Mouse (Mus musculus): ENCODE measurements around the gene Slc22a6. TPM values are rescaled to one million over a fixed set of nuclear protein-coding genes. Genes with fewer than 3 reads are reported as not detected.
A peak's percentile ranks its signal among the peaks of the same experiment; 100 is the strongest.

The Slc22a6 gene
- polyA plus RNA-seq, 1 experiment from 2014 or later: 0.70 TPM

- Histone ChIP-seq H3K27ac (no peak overlapping the region), H3K9me3 (no peaks in the 10 kb centered on the region), H3K36me3 (replicated peaks) (no peaks in the 10 kb centered on the region), H3K4me1 (no peaks in the 10 kb centered on the region), H3K4me2 (no peak overlapping the region), H3K27me3 (no peaks in the 10 kb centered on the region), H3K4me3 (replicated peaks) (no peak overlapping the region), H3K9ac (no peak overlapping the region)
- no peak for ATAC-seq (ENCODE audit: low FRiP score)
- WGBS: 79% methylated on average over 2 of the region's 2 CpGs
Measured at GRCm38 (mm10) chr19:8613111-8613510, 4.7 kb upstream of the Slc22a6 start.

GRCm38 (mm10) chr19:8614343-8614742 is 3.5 kb upstream of the Slc22a6 start:
- no peaks in the 10 kb centered on the region for H3K27me3 ChIP-seq
- no peak overlapping the region for H3K4me2 ChIP-seq
- no peaks in the 10 kb centered on the region for H3K4me1 ChIP-seq
- H3K9ac ChIP-seq: no peak overlapping the region
- WGBS: 67% methylated on average over 2 of the region's 2 CpGs
- H3K27ac ChIP-seq: no peak overlapping the region
- no peaks in the 10 kb centered on the region for H3K36me3 ChIP-seq (replicated peaks)
- ATAC-seq (ENCODE audit: low FRiP score): no peak
- H3K4me3 ChIP-seq (replicated peaks): no peak overlapping the region
- no peaks in the 10 kb centered on the region for H3K9me3 ChIP-seq

DNA sequence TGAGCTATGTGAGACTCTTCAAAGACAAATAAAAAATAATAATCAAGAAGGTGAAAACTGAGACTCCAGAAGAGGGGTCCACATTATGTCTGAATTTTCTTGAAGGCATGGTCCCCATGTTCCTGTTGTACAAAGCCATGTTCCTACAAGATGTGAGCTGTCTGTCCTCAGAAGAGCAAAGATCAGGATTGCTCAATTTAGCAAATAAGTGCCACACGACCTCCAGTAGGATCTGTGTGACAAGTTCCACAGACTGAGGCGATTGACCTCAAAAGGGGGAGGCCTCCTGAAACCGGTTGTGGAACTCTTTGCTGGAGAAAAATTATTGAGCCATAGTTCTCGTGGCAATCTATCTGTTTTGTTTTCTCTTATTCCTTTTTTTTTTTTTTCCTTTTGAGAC is 1.5 kb upstream of the Slc22a6 start:
- no peaks in the 10 kb centered on the region for H3K4me1 ChIP-seq
- no peak overlapping the region for H3K4me2 ChIP-seq
- H3K36me3 ChIP-seq (replicated peaks): no peaks in the 10 kb centered on the region
- ATAC-seq (ENCODE audit: low FRiP score): no peak
- H3K9me3 ChIP-seq: no peaks in the 10 kb centered on the region
- H3K27me3 ChIP-seq: no peaks in the 10 kb centered on the region
- 81% methylated on average over 4 of the region's 4 CpGs for WGBS
- no peak overlapping the region for H3K27ac ChIP-seq
- H3K9ac ChIP-seq: no peak overlapping the region
- H3K4me3 ChIP-seq (replicated peaks): no peak overlapping the region

DNA sequence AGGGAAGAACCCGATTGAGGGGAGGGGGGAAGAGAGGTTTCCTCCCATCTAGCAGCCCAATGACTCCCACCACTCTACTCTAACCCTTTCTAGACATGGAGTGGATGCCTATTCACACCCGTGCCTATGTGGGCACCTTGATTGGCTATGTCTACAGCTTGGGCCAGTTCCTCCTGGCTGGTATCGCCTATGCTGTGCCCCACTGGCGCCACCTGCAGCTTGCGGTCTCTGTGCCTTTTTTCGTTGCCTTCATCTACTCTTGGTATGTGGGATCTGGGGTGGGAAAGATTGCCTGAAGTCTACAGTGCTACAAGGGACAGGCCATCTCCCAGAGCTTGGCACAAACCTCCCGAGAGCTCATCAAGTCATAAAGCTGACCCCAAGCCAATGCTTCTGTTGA is 3.3 kb downstream of the Slc22a6 start:
- H3K4me3 ChIP-seq (replicated peaks): no peak overlapping the region
- no peaks in the 10 kb centered on the region for H3K9me3 ChIP-seq
- H3K27me3 ChIP-seq: no peaks in the 10 kb centered on the region
- H3K36me3 ChIP-seq (replicated peaks): no peaks in the 10 kb centered on the region
- no peak for ATAC-seq (ENCODE audit: low FRiP score)
- no peak overlapping the region for H3K9ac ChIP-seq
- no peaks in the 10 kb centered on the region for H3K4me1 ChIP-seq
- H3K4me2 ChIP-seq: no peak overlapping the region
- H3K27ac ChIP-seq: no peak overlapping the region
- WGBS: 92% methylated on average over 7 of the region's 7 CpGs

GRCm38 (mm10) chr19:8630249-8630648 is 12.4 kb downstream of the Slc22a6 start:
- no peaks in the 10 kb centered on the region for H3K9me3 ChIP-seq
- H3K4me2 ChIP-seq: no peak overlapping the region
- H3K36me3 ChIP-seq (replicated peaks): no peaks in the 10 kb centered on the region
- H3K4me1 ChIP-seq: no peaks in the 10 kb centered on the region
- H3K9ac ChIP-seq: no peak overlapping the region
- 76% methylated on average over 2 of the region's 2 CpGs for WGBS
- no peak overlapping the region for H3K4me3 ChIP-seq (replicated peaks)
- ATAC-seq (ENCODE audit: low FRiP score): no peak
- no peaks in the 10 kb centered on the region for H3K27me3 ChIP-seq
- H3K27ac ChIP-seq: no peak overlapping the region

- no peak overlapping the region for H3K27ac ChIP-seq
- H3K4me3 ChIP-seq (replicated peaks): no peak overlapping the region
- H3K27me3 ChIP-seq: no peaks in the 10 kb centered on the region
- H3K4me2 ChIP-seq: no peak overlapping the region
- ATAC-seq (ENCODE audit: low FRiP score): no peak
- H3K9ac ChIP-seq: no peak overlapping the region
- no peaks in the 10 kb centered on the region for H3K4me1 ChIP-seq
- 86% methylated on average over 6 of the region's 6 CpGs for WGBS
- H3K36me3 ChIP-seq (replicated peaks): no peaks in the 10 kb centered on the region
- H3K9me3 ChIP-seq: no peaks in the 10 kb centered on the region
Measured at GRCm38 (mm10) chr19:8630826-8631225, 13.0 kb downstream of the Slc22a6 start.

GRCm38 (mm10) chr19:8632029-8632428 is 14.2 kb downstream of the Slc22a6 start:
- WGBS: 90% methylated on average over 1 of the region's 1 CpGs
- no peaks in the 10 kb centered on the region for H3K27me3 ChIP-seq
- no peak overlapping the region for H3K27ac ChIP-seq
- H3K4me1 ChIP-seq: no peaks in the 10 kb centered on the region
- H3K9me3 ChIP-seq: no peaks in the 10 kb centered on the region
- no peak for ATAC-seq (ENCODE audit: low FRiP score)
- no peak overlapping the region for H3K9ac ChIP-seq
- H3K4me2 ChIP-seq: no peak overlapping the region
- H3K4me3 ChIP-seq (replicated peaks): no peak overlapping the region
- H3K36me3 ChIP-seq (replicated peaks): no peaks in the 10 kb centered on the region

GRCm38 (mm10) chr19:8642086-8642485 is 24.2 kb downstream of the Slc22a6 start:
- H3K9me3 ChIP-seq: no peaks in the 10 kb centered on the region
- 76% methylated on average over 5 of the region's 5 CpGs for WGBS

DNA sequence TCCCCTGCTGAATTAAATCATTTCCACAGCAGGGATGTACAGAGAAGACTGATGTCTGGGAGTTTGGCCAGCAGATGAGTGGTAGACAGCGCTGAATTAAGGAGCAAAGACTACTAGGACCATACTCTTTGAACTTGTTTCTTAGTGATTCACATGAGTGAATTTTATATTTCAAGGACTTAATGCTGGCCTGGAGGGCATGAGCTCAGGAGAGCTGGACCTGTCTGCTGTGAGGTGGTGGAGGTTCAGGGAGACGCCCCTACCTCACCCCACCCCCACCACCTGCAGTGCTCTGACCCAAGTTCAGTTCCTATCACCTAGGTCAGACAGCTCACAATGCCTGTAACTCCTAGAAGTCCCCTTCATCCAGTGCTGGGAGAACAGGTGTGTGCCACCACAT is 28.6 kb downstream of the Slc22a6 start:
- Histone ChIP-seq H3K9ac (no peak overlapping the region), H3K9me3 (no peaks in the 10 kb centered on the region), H3K4me1 (no peaks in the 10 kb centered on the region), H3K4me2 (no peak overlapping the region), H3K27me3 (no peaks in the 10 kb centered on the region), H3K4me3 (replicated peaks) (no peak overlapping the region), H3K27ac (no peak overlapping the region), H3K36me3 (replicated peaks) (no peaks in the 10 kb centered on the region)
- ATAC-seq (ENCODE audit: low FRiP score): no peak
- 81% methylated on average over 2 of the region's 2 CpGs for WGBS

More at GRCm38 (mm10) chr19:8642086-8642485, 24.2 kb downstream of the Slc22a6 start:
- H3K9ac ChIP-seq: no peak overlapping the region
- no peaks in the 10 kb centered on the region for H3K4me1 ChIP-seq
- ATAC-seq (ENCODE audit: low FRiP score): no peak
- no peaks in the 10 kb centered on the region for H3K36me3 ChIP-seq (replicated peaks)
- no peak overlapping the region for H3K27ac ChIP-seq
- H3K4me2 ChIP-seq: no peak overlapping the region
- H3K27me3 ChIP-seq: no peaks in the 10 kb centered on the region
- no peak overlapping the region for H3K4me3 ChIP-seq (replicated peaks)

GRCm38 (mm10) chr19:8655833-8656232 is 38.0 kb downstream of the Slc22a6 start:
- H3K36me3 ChIP-seq (replicated peaks): no peaks in the 10 kb centered on the region

GRCm38 (mm10) chr19:8656341-8656740 is 38.5 kb downstream of the Slc22a6 start:
- ATAC-seq (ENCODE audit: low FRiP score): no peak
- H3K4me2 ChIP-seq: no peak overlapping the region
- H3K9me3 ChIP-seq: no peaks in the 10 kb centered on the region
- 77% methylated on average over 4 of the region's 4 CpGs for WGBS
- no peaks in the 10 kb centered on the region for H3K36me3 ChIP-seq (replicated peaks)
- H3K4me1 ChIP-seq: no peaks in the 10 kb centered on the region
- H3K27me3 ChIP-seq: 0 out of 2 replicates have a peak, but pooled peaks cover 8% of the 10 kb centered on the region
- no peak overlapping the region for H3K9ac ChIP-seq
- no peak overlapping the region for H3K27ac ChIP-seq
- no peak overlapping the region for H3K4me3 ChIP-seq (replicated peaks)

More at GRCm38 (mm10) chr19:8655833-8656232, 38.0 kb downstream of the Slc22a6 start:
- no peak overlapping the region for H3K9ac ChIP-seq
- H3K4me3 ChIP-seq (replicated peaks): no peak overlapping the region
- H3K27me3 ChIP-seq: 0 out of 2 replicates have a peak, but pooled peaks cover 7% of the 10 kb centered on the region
- no peaks in the 10 kb centered on the region for H3K4me1 ChIP-seq
- H3K27ac ChIP-seq: no peak overlapping the region
- no peaks in the 10 kb centered on the region for H3K9me3 ChIP-seq
- no peak for ATAC-seq (ENCODE audit: low FRiP score)
- H3K4me2 ChIP-seq: no peak overlapping the region

GRCm38 (mm10) chr19:8661821-8662307 is 44.0 kb downstream of the Slc22a6 start:
- ATAC-seq (ENCODE audit: low FRiP score): peak; percentile 80
- H3K9me3 ChIP-seq: no peaks in the 10 kb centered on the region
- H3K4me1 ChIP-seq: peaks cover 14% of the 10 kb centered on the region
- WGBS: under 1% methylated on average over 34 of the region's 35 CpGs
- peak overlapping the region; percentile 38 for H3K4me3 ChIP-seq (replicated peaks)
- H3K27ac ChIP-seq: no peak overlapping the region
- peak overlapping the region; percentile 36 for H3K9ac ChIP-seq
- no peaks in the 10 kb centered on the region for H3K36me3 ChIP-seq (replicated peaks)
- H3K4me2 ChIP-seq: peak overlapping the region; percentile 69
- peaks cover 28% of the 10 kb centered on the region for H3K27me3 ChIP-seq

GRCm38 (mm10) chr19:8662337-8662736 is 44.5 kb downstream of the Slc22a6 start:
- no peaks in the 10 kb centered on the region for H3K36me3 ChIP-seq (replicated peaks)
- peak overlapping the region; percentile 69 for H3K4me2 ChIP-seq
- no peak overlapping the region for H3K27ac ChIP-seq
- H3K9ac ChIP-seq: peak overlapping the region; percentile 36
- H3K9me3 ChIP-seq: no peaks in the 10 kb centered on the region
- H3K4me3 ChIP-seq (replicated peaks): peak overlapping the region; percentile 38
- peaks cover 28% of the 10 kb centered on the region for H3K27me3 ChIP-seq
- peaks cover 14% of the 10 kb centered on the region for H3K4me1 ChIP-seq
- WGBS: 3% methylated on average over 11 of the region's 11 CpGs
- peak; percentile 66 for ATAC-seq (ENCODE audit: low FRiP score)
